Mouse (Mus musculus) thymus, adult 2 months (tissue): ENCODE measurements at regions not wholly inside any gene's neighbourhood (a gene's known extent, or its start where the extent isn't known, plus 50 kb on each side); places are given as distances from the start of the nearest gene placed in this dataset.

ENCODE experiments used
- CTCF ChIP-seq: fragments of 200-500 bp; IDR thresholded peaks from 2 replicates; pipeline ENCODE4 v1.5.1; 2012; ENCODE audit warnings: mild to moderate bottlenecking, control low read depth, low read length, moderate library complexity, borderline replicate concordance; ENCODE audit not compliant: control insufficient read depth, poor library complexity, insufficient read depth; ENCODE audit errors: extremely low read depth
- POLR2A ChIP-seq: fragments of 200-500 bp; IDR thresholded peaks from 2 replicates; pipeline ENCODE4 v1.6.1; 2012; ENCODE audit warnings: mild to moderate bottlenecking, low read length, control low read depth, moderate library complexity; ENCODE audit not compliant: control insufficient read depth, poor library complexity, insufficient read depth; ENCODE audit errors: extremely low read depth

GRCm38 (mm10) chr14:46529086-46529715 lies 138.7 kb upstream of the Bmp4 start:
- TF ChIP-seq POLR2A (no peak), CTCF (no peak)
